Mouse (Mus musculus): ENCODE measurements around the gene Ifit1bl2. TPM values are rescaled to one million over a fixed set of nuclear protein-coding genes. Genes with fewer than 3 reads are reported as not detected.

Ifit1bl2 gene
- not detected for polyA plus RNA-seq (2015; fragmentation: Illumina TruSeq; extraction: RNeasy Lipid Tissue Mini Kit (QIAGEN cat#74804); ENCODE audit: insufficient read depth, low read depth, low replicate concordance)

GRCm38 (mm10) chr19:34640623-34641022 lies at the start of gene Ifit1bl2, which contains the start of gene Ifit1:
Gene Ifit1bl2 (minus strand): TSS chr19:34640743.
Gene Ifit1 (plus strand): TSS chr19:34640871.

GRCm38 (mm10) chr19:34607237-34608051 lies 33.1 kb downstream of the Ifit1bl2 start, which contains the start of gene Ifit3b:
Gene Ifit3b (plus strand): TSS chr19:34607970.

GRCm38 (mm10) chr19:34601888-34602287 lies 38.7 kb downstream of the Ifit1bl2 start, which contains the start of gene Ifit1bl1:
Gene Ifit1bl1 (minus strand): TSS chr19:34601956.

GRCm38 (mm10) chr19:34583126-34583766 lies 57.3 kb downstream of the Ifit1bl2 start, which contains the start of gene Ifit3:
Gene Ifit3 (plus strand): TSS chr19:34583531.

Other genes starting within 250 kb of the Ifit1bl2 start
- gene Ch25h, start 165.6 kb downstream of the Ifit1bl2 start, polyA plus RNA-seq (2015; fragmentation: Illumina TruSeq; extraction: RNeasy Lipid Tissue Mini Kit (QIAGEN cat#74804); ENCODE audit: insufficient read depth, low read depth, low replicate concordance), result 1.0 TPM
- gene Lipa, start 113.3 kb downstream of the Ifit1bl2 start, polyA plus RNA-seq (2015; fragmentation: Illumina TruSeq; extraction: RNeasy Lipid Tissue Mini Kit (QIAGEN cat#74804); ENCODE audit: insufficient read depth, low read depth, low replicate concordance), result 7.1 TPM
- gene Ifit2, start 90.0 kb downstream of the Ifit1bl2 start, polyA plus RNA-seq (2015; fragmentation: Illumina TruSeq; extraction: RNeasy Lipid Tissue Mini Kit (QIAGEN cat#74804); ENCODE audit: insufficient read depth, low read depth, low replicate concordance), result 2.1 TPM
- 8.1 TPM for gene Ifit3, start 57.2 kb downstream of the Ifit1bl2 start, polyA plus RNA-seq (2015; fragmentation: Illumina TruSeq; extraction: RNeasy Lipid Tissue Mini Kit (QIAGEN cat#74804); ENCODE audit: insufficient read depth, low read depth, low replicate concordance)
- not detected for gene Ifit1bl1, start 38.8 kb downstream of the Ifit1bl2 start, polyA plus RNA-seq (2015; fragmentation: Illumina TruSeq; extraction: RNeasy Lipid Tissue Mini Kit (QIAGEN cat#74804); ENCODE audit: insufficient read depth, low read depth, low replicate concordance)
- gene Ifit3b, start 32.8 kb downstream of the Ifit1bl2 start, polyA plus RNA-seq (2015; fragmentation: Illumina TruSeq; extraction: RNeasy Lipid Tissue Mini Kit (QIAGEN cat#74804); ENCODE audit: insufficient read depth, low read depth, low replicate concordance), result 1.3 TPM
- 3.8 TPM for gene Ifit1, start 128 bp upstream of the Ifit1bl2 start, polyA plus RNA-seq (2015; fragmentation: Illumina TruSeq; extraction: RNeasy Lipid Tissue Mini Kit (QIAGEN cat#74804); ENCODE audit: insufficient read depth, low read depth, low replicate concordance)
- 2.5 TPM for gene Slc16a12, start 106.5 kb upstream of the Ifit1bl2 start, polyA plus RNA-seq (2015; fragmentation: Illumina TruSeq; extraction: RNeasy Lipid Tissue Mini Kit (QIAGEN cat#74804); ENCODE audit: insufficient read depth, low read depth, low replicate concordance)
- gene Pank1, start 238.7 kb upstream of the Ifit1bl2 start, polyA plus RNA-seq (2015; fragmentation: Illumina TruSeq; extraction: RNeasy Lipid Tissue Mini Kit (QIAGEN cat#74804); ENCODE audit: insufficient read depth, low read depth, low replicate concordance), result 0.50 TPM